Mouse (Mus musculus): ENCODE data around the gene Zfp654. TPM values are rescaled to one million over a fixed set of nuclear protein-coding genes. Genes with fewer than 3 reads are reported as not detected.

Zfp654 gene
- polyA plus RNA-seq, 1 experiment from 2014 or later, result 5.5 TPM

DNA sequence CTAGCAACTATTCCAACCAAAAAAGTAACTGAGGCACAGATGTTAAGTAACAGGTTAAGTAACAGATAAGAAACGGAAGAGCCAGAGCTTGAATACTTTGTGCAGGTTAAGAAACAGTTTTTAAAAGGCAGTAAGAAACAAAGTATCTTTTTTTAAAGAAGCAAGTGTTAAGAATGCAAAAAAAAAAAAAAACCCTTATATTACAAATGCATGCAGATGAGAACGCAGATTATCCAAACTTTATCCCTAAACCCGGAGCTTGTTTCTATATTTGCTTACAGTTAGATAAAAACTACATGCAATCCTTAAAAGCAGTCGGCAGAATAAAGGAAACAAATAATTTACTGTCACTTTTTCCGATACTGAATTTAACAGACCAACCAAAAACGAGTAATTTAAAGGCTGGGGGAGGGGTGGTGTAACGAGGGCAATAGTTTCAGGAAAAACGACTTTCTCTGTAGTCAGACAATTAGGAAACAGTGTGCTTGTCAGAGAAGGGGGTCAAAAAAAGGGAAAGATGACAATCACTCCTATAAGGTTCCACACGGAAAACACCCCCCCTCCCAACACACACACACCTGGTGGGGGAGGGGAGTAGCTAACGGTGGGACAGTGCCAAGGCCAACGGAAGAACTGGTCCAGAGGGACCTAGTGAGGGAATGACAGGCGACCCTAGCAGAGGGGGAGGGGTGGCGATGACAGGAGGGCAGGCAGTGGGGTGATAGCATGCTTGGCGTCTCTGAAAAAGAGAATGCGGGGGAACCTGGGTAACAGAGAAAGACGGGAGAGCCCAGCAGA is 966 bp downstream of the Zfp654 start:
- WGBS, result 6% methylated on average over 16 of the region's 16 CpGs

DNA sequence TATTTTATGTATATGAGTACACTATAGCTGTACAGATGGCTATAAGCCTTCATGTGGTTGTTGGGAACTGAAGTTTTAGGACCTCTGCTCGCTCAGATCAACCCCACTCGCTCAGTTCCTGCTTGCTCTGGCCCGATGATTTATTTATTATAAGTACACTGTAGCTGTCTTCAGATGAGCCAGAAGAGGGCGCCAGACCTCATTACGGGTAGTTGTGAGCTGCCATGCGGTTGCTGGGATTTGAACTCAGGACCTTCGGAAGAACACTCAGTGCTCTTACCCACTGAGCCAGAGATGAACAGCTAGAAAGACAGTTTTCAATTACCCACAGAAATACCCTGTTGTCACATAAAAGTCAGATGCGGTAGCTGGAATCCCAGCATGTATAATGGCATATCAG is 5.5 kb downstream of the Zfp654 start:
- Histone ChIP-seq H3K4me1 (peaks cover 14% of the 10 kb centered on the region), H3K27me3 (ENCODE audit: low read depth, poor library complexity, severe bottlenecking) (no peaks in the 10 kb centered on the region), H3K4me3 (no peak overlapping the region), H3K27ac (replicated peaks) (no peak overlapping the region), H3K36me3 (no peaks in the 10 kb centered on the region), H3K9me3 (replicated peaks) (no peaks in the 10 kb centered on the region)
- no peak for DNase-seq (ENCODE audit: low spot score)
- 87% methylated on average over 8 of the region's 8 CpGs for WGBS

More for the DNA sequence above, 966 bp downstream of the Zfp654 start:
- Histone ChIP-seq H3K27ac (replicated peaks) (peak overlapping the region; percentile 97), H3K4me1 (peaks cover 32% of the 10 kb centered on the region), H3K36me3 (peaks cover 15% of the 10 kb centered on the region), H3K27me3 (ENCODE audit: low read depth, poor library complexity, severe bottlenecking) (no peaks in the 10 kb centered on the region), H3K4me3 (peak overlapping the region; percentile 94), H3K9me3 (replicated peaks) (no peaks in the 10 kb centered on the region)
- peak; percentile 49 for DNase-seq (ENCODE audit: low spot score)

DNA sequence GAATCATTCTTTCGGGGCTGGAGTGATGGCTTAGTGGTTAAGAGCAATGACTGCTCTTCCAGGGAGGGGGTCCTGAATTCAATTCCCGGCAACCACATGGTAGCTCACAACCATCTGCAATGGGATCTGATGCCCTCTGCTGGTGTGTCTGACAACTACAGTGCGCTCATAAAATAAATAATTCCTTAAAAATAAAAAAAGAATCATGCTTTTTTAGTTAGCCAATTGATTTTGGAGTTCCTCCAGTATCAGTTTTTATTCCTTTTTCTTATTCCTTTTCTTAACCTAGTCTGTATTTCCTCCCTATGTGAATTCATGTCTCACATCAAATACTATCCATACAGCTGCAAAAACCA is 9.1 kb downstream of the Zfp654 start:
- DNase-seq (ENCODE audit: low spot score), result no peak
- WGBS, result 100% methylated on average over 3 of the region's 3 CpGs
- Histone ChIP-seq H3K27me3 (ENCODE audit: low read depth, poor library complexity, severe bottlenecking) (no peaks in the 10 kb centered on the region), H3K9me3 (replicated peaks) (no peaks in the 10 kb centered on the region), H3K4me3 (no peak overlapping the region), H3K4me1 (no peaks in the 10 kb centered on the region), H3K36me3 (no peaks in the 10 kb centered on the region), H3K27ac (replicated peaks) (no peak overlapping the region)

DNA sequence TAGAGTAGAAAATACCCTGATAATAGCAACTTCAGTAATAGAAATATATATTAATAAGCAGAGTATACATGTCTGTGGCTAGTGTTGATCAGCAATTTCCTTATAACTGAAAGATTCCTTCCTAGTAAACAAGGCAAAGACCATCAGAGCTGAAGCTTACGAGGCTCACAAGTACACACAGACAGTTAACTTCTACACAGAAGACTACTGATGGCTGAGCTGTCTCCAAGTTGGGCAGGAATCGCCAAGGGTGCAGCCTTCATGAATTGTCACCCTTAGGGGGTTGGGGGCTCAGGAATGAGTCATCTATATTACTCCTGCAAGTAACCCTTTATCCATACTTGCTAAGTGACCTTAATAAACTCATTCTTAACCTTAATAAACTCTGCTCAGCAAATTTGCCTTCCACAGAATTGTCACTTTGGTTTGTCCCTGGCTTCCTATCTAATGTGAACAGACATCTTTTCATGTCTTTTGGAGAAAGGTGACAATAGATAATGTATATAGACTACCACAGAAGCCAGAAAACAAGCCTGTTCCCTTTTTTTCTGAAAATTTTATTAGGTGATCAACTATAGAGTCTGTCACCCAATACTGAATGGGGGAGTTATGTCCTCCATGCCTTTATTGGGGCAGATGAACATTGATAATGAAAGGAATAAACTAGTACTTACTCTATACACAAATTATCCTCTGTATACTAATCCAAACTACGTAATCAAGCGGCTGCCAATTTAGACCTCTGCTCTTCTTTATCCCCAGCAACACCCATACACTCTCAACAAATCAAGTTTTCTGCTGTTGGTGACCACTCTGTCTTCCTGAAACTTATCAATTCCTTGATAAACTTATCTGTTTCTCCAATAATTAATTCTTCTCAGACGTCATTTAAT is 9.7 kb downstream of the Zfp654 start:
- Histone ChIP-seq H3K27ac (replicated peaks) (no peak overlapping the region), H3K36me3 (no peaks in the 10 kb centered on the region), H3K27me3 (ENCODE audit: low read depth, poor library complexity, severe bottlenecking) (no peaks in the 10 kb centered on the region), H3K4me3 (no peak overlapping the region), H3K9me3 (replicated peaks) (no peaks in the 10 kb centered on the region), H3K4me1 (no peaks in the 10 kb centered on the region)
- 93% methylated on average over 5 of the region's 5 CpGs for WGBS
- DNase-seq (ENCODE audit: low spot score), result no peak

DNA sequence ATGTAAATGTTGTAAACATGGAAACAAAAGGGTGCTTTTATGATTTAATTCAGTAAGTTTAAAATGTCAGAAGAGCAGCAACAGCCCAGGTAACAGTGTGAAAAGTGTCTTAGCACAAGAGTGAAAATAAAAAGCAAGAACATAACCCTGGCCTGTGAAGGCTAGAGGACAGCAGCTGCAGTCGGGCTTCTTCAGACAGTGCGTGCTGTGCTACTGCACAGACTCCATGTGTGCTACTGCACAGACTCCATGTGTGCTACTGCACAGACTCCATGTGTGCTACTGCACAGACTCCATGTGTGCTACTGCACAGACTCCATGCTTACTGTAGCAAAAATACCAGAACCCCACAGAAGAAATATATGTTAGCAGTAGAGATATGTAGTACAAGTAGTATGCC is 14.7 kb downstream of the Zfp654 start:
- Histone ChIP-seq H3K36me3 (no peaks in the 10 kb centered on the region), H3K9me3 (replicated peaks) (no peaks in the 10 kb centered on the region), H3K27ac (replicated peaks) (no peak overlapping the region), H3K27me3 (ENCODE audit: low read depth, poor library complexity, severe bottlenecking) (no peaks in the 10 kb centered on the region), H3K4me1 (no peaks in the 10 kb centered on the region), H3K4me3 (no peak overlapping the region)
- DNase-seq (ENCODE audit: low spot score), result no peak
- WGBS, result 89% methylated on average over 2 of the region's 2 CpGs

DNA sequence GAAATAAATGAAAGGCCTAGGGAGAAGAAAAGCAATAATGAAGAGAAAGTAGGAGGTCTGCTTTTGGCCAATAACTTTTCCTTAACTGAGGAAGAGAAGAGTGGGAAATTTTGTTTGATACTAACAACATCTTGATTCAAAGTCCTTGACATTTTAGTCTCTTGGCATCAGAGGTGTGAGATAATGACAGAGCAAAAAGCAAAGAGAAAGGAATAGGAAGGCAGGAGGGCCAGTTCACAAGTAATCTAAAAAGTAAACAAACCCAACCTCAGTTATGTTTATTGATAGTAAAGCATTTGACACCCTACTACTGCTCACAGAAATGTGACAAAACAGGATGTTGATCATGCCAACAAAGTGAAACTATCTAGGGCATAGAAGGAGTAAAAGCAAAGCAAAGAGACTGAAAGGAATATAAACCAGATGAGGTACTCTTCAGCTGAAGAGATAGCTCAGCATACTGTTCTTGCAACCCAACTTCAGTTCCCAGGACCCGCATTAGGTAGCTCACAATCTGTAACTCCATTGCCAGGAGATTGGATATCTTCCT is 15.4 kb downstream of the Zfp654 start:
- no peaks in the 10 kb centered on the region for H3K36me3 ChIP-seq
- WGBS, result 85% methylated on average over 1 of the region's 1 CpGs

DNA sequence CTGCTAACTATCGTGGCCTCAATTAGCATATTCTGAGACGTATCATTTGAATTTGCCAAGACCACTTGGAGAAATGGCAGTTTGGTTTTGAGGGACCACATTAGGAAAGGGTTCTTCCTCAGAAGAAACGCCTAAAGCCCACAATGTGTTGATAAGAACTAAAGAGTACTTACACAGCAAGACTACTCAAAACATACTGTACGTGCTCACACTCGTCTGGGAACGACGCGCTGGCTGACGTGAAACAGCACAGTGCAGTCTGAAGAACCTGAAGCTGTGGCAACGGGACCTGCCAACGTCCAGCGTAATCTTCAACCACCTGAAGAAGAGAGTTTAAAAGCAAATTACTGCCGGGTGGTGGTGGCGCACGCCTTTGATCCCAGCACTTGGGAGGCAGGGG is 21.2 kb downstream of the Zfp654 start:
- Histone ChIP-seq H3K4me1 (no peaks in the 10 kb centered on the region), H3K27me3 (ENCODE audit: low read depth, poor library complexity, severe bottlenecking) (no peaks in the 10 kb centered on the region), H3K4me3 (no peak overlapping the region), H3K36me3 (peaks cover 28% of the 10 kb centered on the region), H3K27ac (replicated peaks) (no peak overlapping the region), H3K9me3 (replicated peaks) (no peaks in the 10 kb centered on the region)
- no peak for DNase-seq (ENCODE audit: low spot score)
- WGBS, result 93% methylated on average over 15 of the region's 15 CpGs

More for the DNA sequence above, 15.4 kb downstream of the Zfp654 start:
- H3K4me3 ChIP-seq, result no peak overlapping the region
- H3K9me3 ChIP-seq (replicated peaks), result no peaks in the 10 kb centered on the region
- DNase-seq (ENCODE audit: low spot score), result no peak
- no peaks in the 10 kb centered on the region for H3K4me1 ChIP-seq
- H3K27me3 ChIP-seq (ENCODE audit: low read depth, poor library complexity, severe bottlenecking), result no peaks in the 10 kb centered on the region
- H3K27ac ChIP-seq (replicated peaks), result no peak overlapping the region

DNA sequence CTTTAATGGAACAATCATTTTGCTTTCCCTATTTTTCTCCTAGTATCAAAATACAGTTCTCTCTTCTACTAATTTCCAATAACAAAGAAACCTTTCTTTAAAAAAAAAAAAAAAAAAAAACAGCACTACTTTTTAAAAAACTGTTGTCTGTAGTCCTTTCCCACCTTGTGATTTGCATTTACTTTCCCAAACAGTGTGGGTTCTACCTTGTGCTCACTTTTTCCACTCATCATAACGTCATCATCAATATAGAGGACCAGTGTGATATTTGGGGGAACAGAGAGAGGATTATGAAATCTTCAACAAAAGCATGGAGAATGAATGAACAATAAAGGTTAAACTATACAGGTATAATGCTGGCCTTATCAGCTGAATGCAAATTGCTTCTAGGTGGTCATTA is 27.0 kb downstream of the Zfp654 start:
- no peak for DNase-seq (ENCODE audit: low spot score)
- Histone ChIP-seq H3K27me3 (ENCODE audit: low read depth, poor library complexity, severe bottlenecking) (no peaks in the 10 kb centered on the region), H3K27ac (replicated peaks) (no peak overlapping the region), H3K36me3 (peaks cover 19% of the 10 kb centered on the region), H3K9me3 (replicated peaks) (no peaks in the 10 kb centered on the region), H3K4me1 (no peaks in the 10 kb centered on the region), H3K4me3 (no peak overlapping the region)
- WGBS, result 91% methylated on average over 1 of the region's 1 CpGs

DNA sequence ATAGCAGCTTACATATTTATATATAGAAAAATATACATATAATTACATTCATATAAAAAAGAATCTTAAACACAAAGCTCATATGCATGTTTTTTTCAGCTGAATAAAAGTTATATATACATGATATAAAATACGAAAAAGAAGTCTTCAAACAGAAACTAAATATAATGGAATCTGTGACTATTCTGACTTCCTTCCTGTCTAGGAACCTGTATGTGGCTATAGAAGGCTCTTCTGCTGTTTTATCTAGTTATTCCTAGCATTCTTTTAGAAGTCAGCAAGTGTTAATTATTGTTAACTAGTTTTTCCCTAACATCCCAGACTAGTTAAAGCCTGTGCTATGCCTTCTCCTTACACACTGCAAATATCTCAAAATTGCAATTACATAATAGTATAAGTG is 27.6 kb downstream of the Zfp654 start:
- Histone ChIP-seq H3K4me1 (no peaks in the 10 kb centered on the region), H3K27ac (replicated peaks) (no peak overlapping the region), H3K4me3 (no peak overlapping the region), H3K27me3 (ENCODE audit: low read depth, poor library complexity, severe bottlenecking) (no peaks in the 10 kb centered on the region), H3K9me3 (replicated peaks) (no peaks in the 10 kb centered on the region), H3K36me3 (peaks cover 16% of the 10 kb centered on the region)
- DNase-seq (ENCODE audit: low spot score), result no peak
- 91% methylated on average over 1 of the region's 1 CpGs for WGBS

DNA sequence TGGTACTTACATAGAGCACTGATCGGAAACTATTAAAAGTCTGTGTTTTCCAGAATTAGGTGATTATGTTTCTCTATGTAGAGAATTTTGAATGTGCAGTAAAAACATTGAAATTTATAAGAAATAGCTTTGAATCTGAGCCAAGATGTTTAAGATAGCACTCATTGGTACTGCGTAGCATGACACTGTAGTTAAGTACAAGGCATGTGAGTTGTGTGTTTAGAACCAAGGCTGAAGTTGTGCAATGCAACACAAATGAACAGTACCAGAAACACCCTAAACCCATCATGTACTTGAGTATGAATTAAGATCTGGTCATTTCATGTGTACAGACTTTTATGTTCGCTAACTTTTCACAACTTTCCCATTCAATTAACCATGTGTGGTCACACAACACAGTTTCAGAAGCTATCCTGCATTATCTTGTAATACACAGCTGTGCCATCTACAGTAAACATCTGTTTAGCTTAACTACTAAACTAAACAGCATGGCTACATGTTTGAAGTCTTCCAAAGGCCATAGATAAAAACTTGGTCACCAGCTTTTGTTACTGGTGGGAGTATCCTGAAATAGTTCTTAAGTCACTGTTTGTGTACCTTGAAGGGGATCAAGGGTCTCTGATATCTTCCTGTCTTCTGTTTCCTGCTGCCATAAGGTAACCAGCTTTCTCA is 34.2 kb downstream of the Zfp654 start:
- H3K27ac ChIP-seq (replicated peaks), result no peak overlapping the region
- WGBS, result 90% methylated on average over 3 of the region's 3 CpGs
- peaks cover 15% of the 10 kb centered on the region for H3K36me3 ChIP-seq

DNA sequence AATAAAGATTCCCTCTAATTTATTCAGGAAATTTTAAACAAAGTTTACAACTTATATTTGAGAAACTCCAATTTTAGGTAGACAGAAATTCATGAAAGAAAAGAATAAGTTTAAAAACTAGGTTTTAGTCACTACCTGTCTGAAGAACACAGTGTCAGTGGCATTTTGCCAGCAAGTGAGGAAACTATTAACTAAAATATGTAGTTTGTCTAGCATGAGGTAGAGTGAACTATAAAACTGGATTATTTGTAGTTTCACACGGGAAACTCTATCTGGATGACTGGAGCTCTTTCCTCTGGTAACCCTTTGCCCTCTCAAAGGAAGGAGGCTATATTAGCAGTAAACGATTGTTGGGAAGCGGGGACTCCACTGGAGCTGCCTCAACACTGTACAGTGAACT is 48.4 kb downstream of the Zfp654 start:
- H3K9me3 ChIP-seq (replicated peaks), result no peaks in the 10 kb centered on the region
- H3K4me1 ChIP-seq, result no peaks in the 10 kb centered on the region
- no peak overlapping the region for H3K27ac ChIP-seq (replicated peaks)
- WGBS, result 92% methylated on average over 3 of the region's 3 CpGs
- H3K27me3 ChIP-seq (ENCODE audit: low read depth, poor library complexity, severe bottlenecking), result no peaks in the 10 kb centered on the region
- DNase-seq (ENCODE audit: low spot score), result no peak
- H3K36me3 ChIP-seq, result peaks cover 19% of the 10 kb centered on the region
- H3K4me3 ChIP-seq, result no peak overlapping the region

More for the DNA sequence above, 34.2 kb downstream of the Zfp654 start:
- H3K4me3 ChIP-seq, result no peak overlapping the region
- no peaks in the 10 kb centered on the region for H3K27me3 ChIP-seq (ENCODE audit: low read depth, poor library complexity, severe bottlenecking)
- no peaks in the 10 kb centered on the region for H3K4me1 ChIP-seq
- H3K9me3 ChIP-seq (replicated peaks), result no peaks in the 10 kb centered on the region
- no peak for DNase-seq (ENCODE audit: low spot score)

DNA sequence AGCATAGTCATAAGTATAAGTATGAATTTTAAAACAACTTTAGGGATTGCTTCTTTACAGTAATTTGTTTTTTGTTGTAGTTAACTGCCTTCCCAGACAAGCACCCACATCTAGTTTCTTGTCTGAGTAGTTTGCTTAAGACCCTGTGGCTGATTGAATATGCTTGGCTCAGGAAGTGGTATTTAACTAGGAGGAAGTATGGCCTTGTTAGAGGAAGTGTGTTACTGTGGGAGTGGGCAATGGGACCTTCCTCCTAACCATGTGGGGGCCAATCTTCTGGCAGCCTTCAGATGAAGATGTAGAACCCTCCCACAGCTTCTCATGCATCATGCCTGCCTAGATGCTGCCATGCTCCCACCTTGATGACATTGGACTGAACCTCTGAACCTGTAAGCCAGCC is 49.8 kb downstream of the Zfp654 start:
- peaks cover 19% of the 10 kb centered on the region for H3K36me3 ChIP-seq
- H3K27me3 ChIP-seq (ENCODE audit: low read depth, poor library complexity, severe bottlenecking), result no peaks in the 10 kb centered on the region
- no peaks in the 10 kb centered on the region for H3K9me3 ChIP-seq (replicated peaks)
- no peak overlapping the region for H3K27ac ChIP-seq (replicated peaks)
- H3K4me1 ChIP-seq, result no peaks in the 10 kb centered on the region
- DNase-seq (ENCODE audit: low spot score), result no peak
- no peak overlapping the region for H3K4me3 ChIP-seq
